In the genomic region with DNA sequence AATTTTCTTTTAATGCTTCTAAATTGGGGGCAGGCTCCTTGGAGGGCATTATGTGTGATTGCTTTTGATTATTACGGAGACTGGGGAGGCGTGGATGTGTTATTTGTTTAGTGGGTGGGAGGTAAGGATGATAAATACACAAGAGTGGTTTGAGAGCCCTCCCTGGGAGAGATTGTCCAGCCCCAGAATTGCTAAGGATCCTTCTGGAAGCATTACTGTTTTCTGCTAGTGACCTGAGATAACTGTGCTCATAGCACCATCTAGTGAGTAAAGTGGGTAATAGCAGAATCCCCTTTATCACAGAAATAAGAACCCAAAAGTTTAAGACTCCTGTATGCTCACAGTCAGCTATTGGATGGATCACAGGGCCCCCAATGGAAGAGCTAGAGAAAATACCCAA, we compare ENCODE assay signal across 9 mouse cellular contexts. TPM values are rescaled to one million over a fixed set of nuclear protein-coding genes. Genes with fewer than 3 reads are reported as not detected.
DNase-seq lines count a peak whose midpoint lies in the region; ATAC-seq lines count a peak whose summit lies in the region.
"Had no signal": no experiment of that assay in that cellular context is flagged by ENCODE, and none has a peak within 500 bp of the region (broad histone marks: within the 10 kb centered on the region; RNA-seq: fewer than 3 reads in every experiment).

No protein-coding gene starts in this region.

- no peaks in the 10 kb centered on the region for H3K27me3 ChIP-seq in neural tube, embryonic 11.5 days (ENCODE audit: control insufficient read depth, insufficient read depth, low read length)
- no peaks in the 10 kb centered on the region for H3K27me3 ChIP-seq in hindbrain, embryonic 16.5 days (replicated peaks; ENCODE audit: control insufficient read depth, insufficient read depth, low read length)
- no peaks in the 10 kb centered on the region for H3K27me3 ChIP-seq in neural tube, embryonic 13.5 days
- H3K27me3 ChIP-seq: limb, embryonic 13.5 days had no signal

- WGBS in neural tube, embryonic 11.5 days = 50% methylated on average over 2 of the region's 2 CpGs
- 33% methylated on average over 2 of the region's 2 CpGs for WGBS in hindbrain, embryonic 16.5 days
- 25% methylated on average over 2 of the region's 2 CpGs for WGBS in neural tube, embryonic 13.5 days

- no peak overlapping the region for H3K27ac ChIP-seq in neural tube, embryonic 11.5 days (ENCODE audit: low read depth, low read length)
- H3K27ac ChIP-seq in hindbrain, embryonic 16.5 days (ENCODE audit: low read depth, low read length) = no peak overlapping the region
- no peak overlapping the region for H3K27ac ChIP-seq in neural tube, embryonic 13.5 days (replicated peaks)
- H3K27ac ChIP-seq: limb, embryonic 13.5 days had no signal

- no peak overlapping the region for H3K4me2 ChIP-seq in neural tube, embryonic 11.5 days (ENCODE audit: low read depth)
- no peak overlapping the region for H3K4me2 ChIP-seq in hindbrain, embryonic 16.5 days (ENCODE audit: low read length)
- no peak overlapping the region for H3K4me2 ChIP-seq in neural tube, embryonic 13.5 days
- H3K4me2 ChIP-seq: limb, embryonic 13.5 days had no signal

- no peak for ATAC-seq in neural tube, embryonic 11.5 days (ENCODE audit: insufficient read depth, low FRiP score, low TSS enrichment)
- peak; percentile 77 for ATAC-seq in hindbrain, embryonic 16.5 days
- ATAC-seq in neural tube, embryonic 13.5 days (ENCODE audit: low read depth) = peak; percentile 87

- H3K9me3 ChIP-seq in neural tube, embryonic 11.5 days (ENCODE audit: control insufficient read depth, low read length) = no peaks in the 10 kb centered on the region
- H3K9me3 ChIP-seq in hindbrain, embryonic 16.5 days (ENCODE audit: control insufficient read depth, low read length) = no peaks in the 10 kb centered on the region
- H3K9me3 ChIP-seq in neural tube, embryonic 13.5 days = no peaks in the 10 kb centered on the region
- H3K9me3 ChIP-seq: limb, embryonic 13.5 days had no signal

- no peak overlapping the region for H3K4me3 ChIP-seq in neural tube, embryonic 11.5 days (ENCODE audit: low read depth, low read length)
- no peak overlapping the region for H3K4me3 ChIP-seq in hindbrain, embryonic 16.5 days (ENCODE audit: low read length)
- no peak overlapping the region for H3K4me3 ChIP-seq in neural tube, embryonic 13.5 days
- H3K4me3 ChIP-seq: limb, embryonic 13.5 days had no signal

- no peaks in the 10 kb centered on the region for H3K36me3 ChIP-seq in neural tube, embryonic 11.5 days (ENCODE audit: control insufficient read depth, insufficient read depth, low read length)
- H3K36me3 ChIP-seq in hindbrain, embryonic 16.5 days (ENCODE audit: control insufficient read depth, insufficient read depth, low read length) = no peaks in the 10 kb centered on the region
- H3K36me3 ChIP-seq in neural tube, embryonic 13.5 days = no peaks in the 10 kb centered on the region
- H3K36me3 ChIP-seq: limb, embryonic 13.5 days had no signal

- no peaks in the 10 kb centered on the region for H3K4me1 ChIP-seq in neural tube, embryonic 11.5 days (ENCODE audit: control insufficient read depth, insufficient read depth, low read length)
- no peaks in the 10 kb centered on the region; the same call in 1 of the 2 replicates for H3K4me1 ChIP-seq in hindbrain, embryonic 16.5 days (ENCODE audit: control insufficient read depth, insufficient read depth, low read depth, low read length)
- H3K4me1 ChIP-seq in neural tube, embryonic 13.5 days (replicated peaks) = no peaks in the 10 kb centered on the region
- H3K4me1 ChIP-seq: limb, embryonic 13.5 days had no signal

- H3K9ac ChIP-seq in neural tube, embryonic 11.5 days (ENCODE audit: low read length) = no peak overlapping the region
- no peak overlapping the region; the same call in 1 of the 2 replicates for H3K9ac ChIP-seq in hindbrain, embryonic 16.5 days (ENCODE audit: low read depth, low read length)
- no peak overlapping the region for H3K9ac ChIP-seq in neural tube, embryonic 13.5 days
- H3K9ac ChIP-seq: limb, embryonic 13.5 days had no signal

- peak; percentile 24 to 52 for DNase-seq in frontal cortex, postnatal 36 days (ENCODE audit: low spot score in 2 of 2)
- no peak for DNase-seq in frontal cortex, postnatal 14 days (ENCODE audit: low spot score in 2 of 2)
- DNase-seq in neural tube, embryonic 11.5 days (ENCODE audit: low spot score) = peak; percentile 22
- DNase-seq in neural tube, embryonic 10.5 days (ENCODE audit: extremely low spot score, low spot score) = no peak
- DNase-seq in cerebellum, adult 8-10 months = peak; percentile 39
- no peak for DNase-seq in ovary, adult 18-20 months (ENCODE audit: low spot score)

RNA-seq across cellular contexts. Expression of gene Oma1, which starts 32.4 kb away (rescaled TPM):
- polyA plus RNA-seq in neural tube, embryonic 11.5 days (2014; fragmentation: Nextera tagmentation; extraction: Ambion mirVana) = 13.3 and 13.7 TPM in 2 replicates
- polyA plus RNA-seq in hindbrain, embryonic 16.5 days (2015; fragmentation: Nextera tagmentation; extraction: Ambion mirVana) = 9.3 and 10.9 TPM in 2 replicates
- polyA plus RNA-seq in neural tube, embryonic 13.5 days (2015; fragmentation: Nextera tagmentation; extraction: Ambion mirVana) = 9.8 and 10.8 TPM in 2 replicates

RNA-seq across cellular contexts. Expression of gene 4921539E11Rik, which starts 55.4 kb away (rescaled TPM):
- polyA plus RNA-seq in neural tube, embryonic 11.5 days (2014; fragmentation: Nextera tagmentation; extraction: Ambion mirVana) = not detected in 2 replicates
- polyA plus RNA-seq in hindbrain, embryonic 16.5 days (2015; fragmentation: Nextera tagmentation; extraction: Ambion mirVana) = not detected in 2 replicates
- polyA plus RNA-seq in neural tube, embryonic 13.5 days (2015; fragmentation: Nextera tagmentation; extraction: Ambion mirVana) = not detected in 2 replicates
- polyA plus RNA-seq: limb, embryonic 13.5 days had no signal

Comparison
In these comparisons a context has a peak if more than half of its experiments do, and no peak if none do; other contexts are left out.
1. DNase-seq: peak in frontal cortex, postnatal 36 days (2 of 2), neural tube, embryonic 11.5 days (single experiment) and cerebellum, adult 8-10 months (single experiment); none in frontal cortex, postnatal 14 days (0 of 2), neural tube, embryonic 10.5 days (single experiment) and ovary, adult 18-20 months (single experiment).